Mouse (Mus musculus): ENCODE data around the gene Fabp1. TPM values are rescaled to one million over a fixed set of nuclear protein-coding genes. Genes with fewer than 3 reads are reported as not detected.

Gene Fabp1
- total and polyA plus RNA-seq, 3 experiments: not detected

- ATAC-seq (ENCODE audit: extremely low read depth, insufficient number of reproducible peaks, low FRiP score, poor library complexity, severe bottlenecking) (no peak), DNase-seq (ENCODE audit: low spot score) (no peak)
- no peak for TF ChIP-seq TAL1 (conservative IDR thresholded peaks at IDR 0.05; ENCODE audit: low read depth, low read length)
- Histone ChIP-seq H3K4me3 (ENCODE audit: low read depth, low read length) (no peak overlapping the region), H3K36me3 (replicated peaks) (no peaks in the 10 kb centered on the region), H3K9me3 (replicated peaks) (no peaks in the 10 kb centered on the region), H3K27me3 (ENCODE audit: insufficient read depth, low read length) (peaks cover 18% of the 10 kb centered on the region), H3K4me1 (ENCODE audit: insufficient read depth, low read depth, low read length) (no peaks in the 10 kb centered on the region)
Measured at GRCm38 (mm10) chr6:71237031-71237431, 37.4 kb downstream of the Fabp1 start.

GRCm38 (mm10) chr6:71239069-71239750 lies 39.6 kb downstream of the Fabp1 start:
- Histone ChIP-seq H3K4me3 (ENCODE audit: low read depth, low read length) (no peak overlapping the region), H3K27me3 (ENCODE audit: insufficient read depth, low read length) (peaks cover 24% of the 10 kb centered on the region), H3K9me3 (replicated peaks) (no peaks in the 10 kb centered on the region), H3K36me3 (replicated peaks) (no peaks in the 10 kb centered on the region), H3K4me1 (ENCODE audit: insufficient read depth, low read depth, low read length) (no peaks in the 10 kb centered on the region)
- TF ChIP-seq CTCF (IDR thresholded peaks at IDR 0.05; ENCODE audit: low read depth, low read length) (no peak), TAL1 (conservative IDR thresholded peaks at IDR 0.05; ENCODE audit: low read depth, low read length) (no peak), GATA2 (IDR thresholded peaks at IDR 0.05; ENCODE audit: borderline replicate concordance, low read depth, low read length) (no peak), GATA1 (IDR thresholded peaks at IDR 0.05; ENCODE audit: borderline replicate concordance, low read length) (no peak), POLR2AphosphoS5 (IDR thresholded peaks at IDR 0.05; ENCODE audit: insufficient replicate concordance, low read depth, low read length) (no peak)
- ATAC-seq (ENCODE audit: extremely low read depth, insufficient number of reproducible peaks, low FRiP score, poor library complexity, severe bottlenecking) (no peak), DNase-seq (ENCODE audit: low spot score) (no peak)

- Histone ChIP-seq H3K9me3 (replicated peaks) (no peaks in the 10 kb centered on the region), H3K4me1 (ENCODE audit: insufficient read depth, low read depth, low read length) (no peaks in the 10 kb centered on the region), H3K4me3 (ENCODE audit: low read depth, low read length) (no peak overlapping the region), H3K27me3 (ENCODE audit: insufficient read depth, low read length) (peaks cover 17% of the 10 kb centered on the region), H3K36me3 (replicated peaks) (no peaks in the 10 kb centered on the region)
- ATAC-seq (ENCODE audit: extremely low read depth, insufficient number of reproducible peaks, low FRiP score, poor library complexity, severe bottlenecking) (no peak), DNase-seq (ENCODE audit: low spot score) (no peak)
- TF ChIP-seq GATA2 (IDR thresholded peaks at IDR 0.05; ENCODE audit: borderline replicate concordance, low read depth, low read length) (no peak), TAL1 (conservative IDR thresholded peaks at IDR 0.05; ENCODE audit: low read depth, low read length) (no peak), POLR2AphosphoS5 (IDR thresholded peaks at IDR 0.05; ENCODE audit: insufficient replicate concordance, low read depth, low read length) (no peak), GATA1 (IDR thresholded peaks at IDR 0.05; ENCODE audit: borderline replicate concordance, low read length) (no peak), CTCF (IDR thresholded peaks at IDR 0.05; ENCODE audit: low read depth, low read length) (no peak)
Measured at GRCm38 (mm10) chr6:71240831-71241230, 41.2 kb downstream of the Fabp1 start.

GRCm38 (mm10) chr6:71242811-71243210 lies 43.2 kb downstream of the Fabp1 start:
- no peaks in the 10 kb centered on the region for H3K9me3 ChIP-seq (replicated peaks)
- H3K27me3 ChIP-seq (ENCODE audit: insufficient read depth, low read length): peaks cover 19% of the 10 kb centered on the region
- H3K4me3 ChIP-seq (ENCODE audit: low read depth, low read length): no peak overlapping the region
- ATAC-seq (ENCODE audit: extremely low read depth, insufficient number of reproducible peaks, low FRiP score, poor library complexity, severe bottlenecking) (no peak), DNase-seq (ENCODE audit: low spot score) (no peak)
- TF ChIP-seq POLR2AphosphoS5 (IDR thresholded peaks at IDR 0.05; ENCODE audit: insufficient replicate concordance, low read depth, low read length) (no peak), CTCF (IDR thresholded peaks at IDR 0.05; ENCODE audit: low read depth, low read length) (no peak), TAL1 (conservative IDR thresholded peaks at IDR 0.05; ENCODE audit: low read depth, low read length) (no peak), GATA2 (IDR thresholded peaks at IDR 0.05; ENCODE audit: borderline replicate concordance, low read depth, low read length) (no peak), GATA1 (IDR thresholded peaks at IDR 0.05; ENCODE audit: borderline replicate concordance, low read length) (no peak)
- H3K36me3 ChIP-seq (replicated peaks): no peaks in the 10 kb centered on the region
- no peaks in the 10 kb centered on the region for H3K4me1 ChIP-seq (ENCODE audit: insufficient read depth, low read depth, low read length)

GRCm38 (mm10) chr6:71243258-71243657 lies 43.6 kb downstream of the Fabp1 start:
- DNase-seq (ENCODE audit: low spot score): no peak
- TF ChIP-seq GATA1 (IDR thresholded peaks at IDR 0.05; ENCODE audit: borderline replicate concordance, low read length) (no peak), CTCF (IDR thresholded peaks at IDR 0.05; ENCODE audit: low read depth, low read length) (no peak), GATA2 (IDR thresholded peaks at IDR 0.05; ENCODE audit: borderline replicate concordance, low read depth, low read length) (no peak), POLR2AphosphoS5 (IDR thresholded peaks at IDR 0.05; ENCODE audit: insufficient replicate concordance, low read depth, low read length) (no peak), TAL1 (conservative IDR thresholded peaks at IDR 0.05; ENCODE audit: low read depth, low read length) (no peak)
- ATAC-seq (ENCODE audit: extremely low read depth, insufficient number of reproducible peaks, low FRiP score, poor library complexity, severe bottlenecking): no peak

GRCm38 (mm10) chr6:71248420-71248819 lies 48.8 kb downstream of the Fabp1 start:
- peaks cover 25% of the 10 kb centered on the region for H3K27me3 ChIP-seq (ENCODE audit: insufficient read depth, low read length)
- H3K36me3 ChIP-seq (replicated peaks): no peaks in the 10 kb centered on the region
- H3K4me3 ChIP-seq (ENCODE audit: low read depth, low read length): no peak overlapping the region
- TF ChIP-seq GATA1 (IDR thresholded peaks at IDR 0.05; ENCODE audit: borderline replicate concordance, low read length) (no peak), GATA2 (IDR thresholded peaks at IDR 0.05; ENCODE audit: borderline replicate concordance, low read depth, low read length) (no peak), POLR2AphosphoS5 (IDR thresholded peaks at IDR 0.05; ENCODE audit: insufficient replicate concordance, low read depth, low read length) (no peak), CTCF (IDR thresholded peaks at IDR 0.05; ENCODE audit: low read depth, low read length) (no peak), TAL1 (conservative IDR thresholded peaks at IDR 0.05; ENCODE audit: low read depth, low read length) (no peak)
- H3K9me3 ChIP-seq (replicated peaks): no peaks in the 10 kb centered on the region
- H3K4me1 ChIP-seq (ENCODE audit: insufficient read depth, low read depth, low read length): peaks cover 4% of the 10 kb centered on the region; the same call in 1 of the 2 replicates
- ATAC-seq (ENCODE audit: extremely low read depth, insufficient number of reproducible peaks, low FRiP score, poor library complexity, severe bottlenecking) (no peak), DNase-seq (ENCODE audit: low spot score) (no peak)

More at GRCm38 (mm10) chr6:71243258-71243657, 43.6 kb downstream of the Fabp1 start:
- H3K4me3 ChIP-seq (ENCODE audit: low read depth, low read length): no peak overlapping the region
- peaks cover 19% of the 10 kb centered on the region for H3K27me3 ChIP-seq (ENCODE audit: insufficient read depth, low read length)
- H3K36me3 ChIP-seq (replicated peaks): no peaks in the 10 kb centered on the region
- H3K9me3 ChIP-seq (replicated peaks): no peaks in the 10 kb centered on the region
- H3K4me1 ChIP-seq (ENCODE audit: insufficient read depth, low read depth, low read length): no peaks in the 10 kb centered on the region

Data from G1E (cell line).